Mouse (Mus musculus) G1E (cell line): ENCODE measurements around the gene Man1a2. TPM values are rescaled to one million over a fixed set of nuclear protein-coding genes. Genes with fewer than 3 reads are reported as not detected.

Experiments
- ATAC-seq: 2 replicates; pipeline ENCODE4 v1.8.0; 2016; ENCODE audit warnings: mild to moderate bottlenecking; ENCODE audit not compliant: insufficient number of reproducible peaks, poor library complexity, low FRiP score, severe bottlenecking; ENCODE audit errors: extremely low read depth
- DNase-seq: peaks from one replicate; pipeline ENCODE4 v3.0.0; 2012; ENCODE audit warnings: low spot score
- H3K27me3 ChIP-seq: 2 replicates; pipeline ENCODE4 v1.6.1; 2012; ENCODE audit warnings: mild to moderate bottlenecking, low read length, inconsistent platforms; ENCODE audit not compliant: insufficient read depth
- H3K36me3 ChIP-seq: replicated peaks from 2 replicates; pipeline ENCODE3; 2012; ENCODE audit warnings: mild to moderate bottlenecking, inconsistent platforms
- H3K4me1 ChIP-seq: 2 replicates; pipeline ENCODE4 v1.6.1; 2012; ENCODE audit warnings: low read depth, low read length, inconsistent platforms, mixed read lengths; ENCODE audit not compliant: insufficient read depth
- H3K4me3 ChIP-seq: 2 replicates; pipeline ENCODE4 v1.5.1; 2012; ENCODE audit warnings: low read depth, mild to moderate bottlenecking, inconsistent platforms, low read length, moderate library complexity, mixed read lengths
- H3K9me3 ChIP-seq: replicated peaks from 2 replicates; pipeline ENCODE4 v1.6.1; 2012; ENCODE audit warnings: inconsistent platforms
- CTCF ChIP-seq: IDR thresholded peaks from 2 replicates; pipeline ENCODE4 v1.5.1; 2012; ENCODE audit warnings: low read depth, low read length, inconsistent platforms, mixed read lengths
- GATA1 ChIP-seq: IDR thresholded peaks from 2 replicates; pipeline ENCODE4 v1.6.1; 2012; ENCODE audit warnings: borderline replicate concordance, low read length, inconsistent platforms, mixed read lengths
- GATA2 ChIP-seq: IDR thresholded peaks from 2 replicates; pipeline ENCODE4 v1.6.1; 2012; ENCODE audit warnings: low read depth, low read length, inconsistent platforms, borderline replicate concordance
- POLR2AphosphoS5 ChIP-seq: IDR thresholded peaks from 2 replicates; pipeline ENCODE4 v1.6.1; 2012; ENCODE audit warnings: low read depth, low read length, inconsistent platforms; ENCODE audit not compliant: insufficient replicate concordance
- TAL1 ChIP-seq: conservative IDR thresholded peaks from 2 replicates; pipeline ENCODE4 v1.6.1; 2012; ENCODE audit warnings: low read depth, low read length, inconsistent platforms, mixed read lengths
- polyA plus RNA-seq: library from polyadenylated mRNA; stranded (reverse); fragments of >175 nt; gene quantifications from 2 replicates; pipeline ENCODE4 v1.2.3, GENCODE M21; 2012
- total RNA-seq, 2 experiments: library from RNA; stranded (forward) in 1 of 2; stranded (reverse) in 1 of 2; fragments of 200-1000 nt in 1 of 2; fragments of >200 nt in 1 of 2; fragmentation: Nextera tagmentation in 1 of 2; gene quantifications; 2 replicates each; pipeline ENCODE4 v1.2.3; 2014 to 2017

The Man1a2 gene
- total and polyA plus RNA-seq, 3 experiments, result 30.2 to 70.1 (median 32.9) TPM

DNA sequence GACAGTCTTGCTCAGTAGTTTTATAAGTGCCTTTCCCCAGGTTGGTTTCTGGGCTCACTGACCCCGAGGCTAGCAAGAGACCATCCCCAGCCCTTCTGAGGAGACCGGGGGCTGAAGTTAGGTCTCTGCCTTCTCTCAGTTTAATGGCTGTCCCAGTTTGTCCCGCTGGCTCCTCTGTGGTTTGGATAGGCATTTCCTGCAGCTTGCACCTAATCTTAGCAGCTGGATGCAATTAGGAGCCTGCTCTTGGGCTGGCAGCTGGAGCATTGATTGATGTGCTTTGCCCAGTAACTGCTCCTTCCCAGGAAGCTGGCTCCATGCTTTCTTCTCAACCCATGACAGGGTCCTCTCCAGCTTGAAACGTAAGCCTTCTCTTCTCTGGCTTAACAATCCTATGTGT is 26.2 kb upstream of the Man1a2 start:
- H3K4me1 ChIP-seq, result peaks cover 12% of the 10 kb centered on the region
- no peak for TF ChIP-seq POLR2AphosphoS5
- TF ChIP-seq GATA1, result no peak
- no peak for TF ChIP-seq CTCF
- no peak for TF ChIP-seq TAL1
- TF ChIP-seq GATA2, result no peak
- no peaks in the 10 kb centered on the region; the same call in 1 of the 2 replicates for H3K27me3 ChIP-seq
- no peak overlapping the region for H3K4me3 ChIP-seq
- H3K9me3 ChIP-seq, result no peaks in the 10 kb centered on the region
- H3K36me3 ChIP-seq, result no peaks in the 10 kb centered on the region
- DNase-seq (no peak), ATAC-seq (no peak)

DNA sequence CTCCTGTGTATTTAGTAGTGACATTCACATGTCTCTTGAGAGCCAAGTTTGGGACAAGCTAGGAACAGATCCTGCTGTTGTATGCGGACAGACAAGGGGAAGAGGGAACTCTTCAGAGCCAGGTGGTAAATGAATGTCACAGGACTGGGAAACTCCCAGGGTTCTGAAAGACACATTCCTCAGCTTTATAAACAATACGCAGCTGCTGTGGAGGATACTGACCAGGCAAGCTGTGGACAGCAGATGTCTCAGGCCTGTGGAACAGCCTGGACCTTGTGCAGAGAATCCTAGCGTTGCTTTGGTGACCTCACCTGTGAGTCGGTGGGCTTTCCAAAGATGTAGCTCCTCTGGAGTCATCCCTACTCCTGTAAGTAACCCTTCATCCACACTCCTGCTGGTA is 21.8 kb upstream of the Man1a2 start:
- TF ChIP-seq GATA2, result no peak
- no peak for TF ChIP-seq GATA1
- no peak for TF ChIP-seq POLR2AphosphoS5
- TF ChIP-seq CTCF, result no peak
- TF ChIP-seq TAL1, result no peak
- no peaks in the 10 kb centered on the region for H3K36me3 ChIP-seq
- peaks cover 15% of the 10 kb centered on the region for H3K4me1 ChIP-seq
- H3K9me3 ChIP-seq, result no peaks in the 10 kb centered on the region
- H3K4me3 ChIP-seq, result no peak overlapping the region
- H3K27me3 ChIP-seq, result no peaks in the 10 kb centered on the region; the same call in 1 of the 2 replicates
- no peak for ATAC-seq
- no peak for DNase-seq

DNA sequence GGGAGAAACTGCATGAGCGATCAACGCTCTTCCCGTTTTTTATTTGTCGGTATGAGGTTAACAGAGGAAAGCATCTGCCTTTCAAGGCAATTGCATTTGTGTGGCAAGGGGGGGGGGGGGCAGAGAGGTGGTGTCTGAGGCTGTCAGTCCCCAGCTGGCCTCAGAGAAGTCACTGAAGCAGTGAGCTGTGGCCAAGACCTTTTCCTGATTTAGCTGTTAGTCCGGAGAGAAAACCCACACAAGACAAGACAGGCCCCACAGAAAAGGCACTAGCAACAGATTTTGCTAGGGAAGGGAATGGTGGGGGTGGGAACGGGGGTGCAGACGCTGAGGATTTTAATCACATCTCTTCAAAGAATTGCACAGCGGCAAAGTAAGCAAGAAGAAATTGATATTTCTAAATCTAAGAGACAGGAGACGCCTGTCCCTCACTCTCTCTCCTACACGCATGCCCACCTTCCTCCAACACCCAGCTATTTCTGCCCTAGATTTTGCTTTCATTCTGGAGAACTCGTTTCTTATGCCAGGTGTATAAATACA is 19.9 kb upstream of the Man1a2 start:
- no peak overlapping the region for H3K4me3 ChIP-seq
- no peaks in the 10 kb centered on the region; the same call in 1 of the 2 replicates for H3K27me3 ChIP-seq
- peaks cover 13% of the 10 kb centered on the region for H3K4me1 ChIP-seq
- TF ChIP-seq GATA1 (no peak), CTCF (no peak), TAL1 (no peak), POLR2AphosphoS5 (no peak), GATA2 (no peak)
- no peak for DNase-seq
- no peaks in the 10 kb centered on the region for H3K36me3 ChIP-seq
- ATAC-seq, result no peak
- H3K9me3 ChIP-seq, result no peaks in the 10 kb centered on the region

- ATAC-seq (no peak), DNase-seq (no peak)
- no peaks in the 10 kb centered on the region for H3K27me3 ChIP-seq
- H3K36me3 ChIP-seq, result no peaks in the 10 kb centered on the region
- H3K4me1 ChIP-seq, result peaks cover 13% of the 10 kb centered on the region
- no peak overlapping the region for H3K4me3 ChIP-seq
- no peak for TF ChIP-seq GATA1
- TF ChIP-seq POLR2AphosphoS5, result no peak
- TF ChIP-seq TAL1, result no peak
- TF ChIP-seq CTCF, result no peak
- no peak for TF ChIP-seq GATA2
- no peaks in the 10 kb centered on the region for H3K9me3 ChIP-seq
These were observed 18.7 kb upstream of the Man1a2 start for GRCm38 (mm10) chr3:100703847-100704644.

DNA sequence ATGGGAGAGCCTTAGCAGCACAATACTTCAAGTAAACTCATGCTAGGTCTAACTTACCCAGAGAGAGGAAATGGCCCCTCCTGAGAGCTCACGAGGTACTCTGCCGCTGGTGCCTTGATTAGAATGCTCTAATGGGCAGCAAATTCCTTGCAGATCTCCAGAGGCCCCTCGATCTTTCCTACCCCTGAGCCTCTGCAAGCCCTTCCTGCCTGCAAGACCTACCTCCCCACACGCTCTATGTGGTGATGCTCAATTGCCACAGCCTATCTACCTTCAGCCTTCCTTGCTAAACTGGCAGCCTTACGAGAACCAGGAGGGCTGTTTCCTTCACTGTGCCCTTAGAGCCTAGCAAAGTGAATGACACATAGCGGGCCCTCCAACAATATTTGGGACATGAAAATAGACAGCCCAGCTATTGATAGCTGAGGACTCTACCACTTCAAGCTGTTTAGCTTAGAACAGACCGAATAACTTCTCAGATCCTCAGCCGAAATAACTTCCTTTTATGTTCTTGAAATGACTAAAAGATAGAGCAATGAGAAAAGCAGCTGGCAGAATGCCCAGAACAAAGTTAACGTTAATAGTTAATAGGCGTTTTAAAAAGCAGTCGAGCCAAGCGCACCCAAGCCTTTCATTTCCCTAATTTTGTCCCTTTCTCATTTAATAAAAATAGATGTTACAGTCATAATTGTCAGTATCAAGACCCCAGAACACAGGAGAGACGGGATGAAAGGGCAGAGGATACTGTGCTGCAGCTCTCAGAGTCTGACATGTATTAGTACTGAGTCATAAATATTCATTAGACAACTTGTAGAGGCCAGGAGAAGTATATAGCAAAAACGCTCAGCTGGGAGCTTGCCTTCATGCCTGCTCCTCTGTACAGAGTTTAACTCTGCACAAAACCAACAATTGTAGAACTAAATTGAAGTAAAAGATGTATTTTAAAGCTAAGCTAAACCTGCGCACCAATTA is 17.9 kb upstream of the Man1a2 start:
- no peaks in the 10 kb centered on the region for H3K36me3 ChIP-seq
- no peak for TF ChIP-seq GATA1
- TF ChIP-seq TAL1, result no peak
- no peak for TF ChIP-seq POLR2AphosphoS5
- TF ChIP-seq CTCF, result no peak
- no peak for TF ChIP-seq GATA2
- no peak for ATAC-seq
- H3K27me3 ChIP-seq, result no peaks in the 10 kb centered on the region
- H3K9me3 ChIP-seq, result no peaks in the 10 kb centered on the region
- DNase-seq, result no peak
- no peak overlapping the region for H3K4me3 ChIP-seq
- H3K4me1 ChIP-seq, result peaks cover 13% of the 10 kb centered on the region

DNA sequence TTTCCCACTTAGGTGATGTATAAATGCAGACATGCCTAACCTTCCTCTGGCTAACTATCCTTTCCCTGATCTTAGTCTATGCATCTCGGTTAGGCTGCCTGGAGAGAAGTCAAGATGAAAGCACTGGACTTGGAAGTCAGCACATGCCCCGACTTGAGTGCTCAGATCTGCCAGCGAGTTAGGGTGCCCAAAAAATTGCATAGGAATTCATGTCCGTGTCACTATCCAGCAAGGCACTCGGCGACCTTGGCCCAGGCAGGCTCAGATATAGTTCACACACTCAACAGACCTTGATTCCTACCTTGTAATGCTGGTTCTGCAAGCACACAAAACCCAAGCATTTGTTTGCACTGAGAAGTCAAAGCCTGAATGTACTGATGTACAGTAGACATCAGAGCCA is 3.4 kb upstream of the Man1a2 start:
- ATAC-seq, result no peak
- TF ChIP-seq GATA2, result no peak
- no peak for TF ChIP-seq POLR2AphosphoS5
- TF ChIP-seq CTCF, result no peak
- TF ChIP-seq GATA1, result no peak
- no peak for TF ChIP-seq TAL1
- H3K4me1 ChIP-seq, result peaks cover 22% of the 10 kb centered on the region

More for the DNA sequence above, 3.4 kb upstream of the Man1a2 start:
- H3K27me3 ChIP-seq, result no peaks in the 10 kb centered on the region
- no peak overlapping the region for H3K4me3 ChIP-seq
- no peaks in the 10 kb centered on the region for H3K36me3 ChIP-seq
- no peaks in the 10 kb centered on the region for H3K9me3 ChIP-seq
- DNase-seq, result no peak
